Mouse (Mus musculus): ENCODE data around the gene Yipf3. TPM values are rescaled to one million over a fixed set of nuclear protein-coding genes. Genes with fewer than 3 reads are reported as not detected.

The Yipf3 gene
- 78.3 TPM for polyA plus RNA-seq (2012; fragmentation: generic; extraction: Trizol)
- long read RNA-seq, experiment 1, transcript Yipf3-201 (9 exons, 2,035 nt), result major isoform, 72 of 99 reads
- long read RNA-seq, experiment 1, partial matches to known transcripts, result 12 of 99 reads
- long read RNA-seq, experiment 1, other reads (novel, unspliced or antisense), result 9 of 99 reads
- long read RNA-seq, experiment 2, transcript Yipf3-206 (8 exons, 1,570 nt), result minor isoform, 9 of 194 reads
- long read RNA-seq, experiment 2, transcript Yipf3-201 (9 exons, 2,035 nt), result major isoform, 162 of 194 reads
- long read RNA-seq, experiment 2, partial matches to known transcripts, result 4 of 194 reads
- long read RNA-seq, experiment 2, other reads (novel, unspliced or antisense), result 18 of 194 reads

DNA sequence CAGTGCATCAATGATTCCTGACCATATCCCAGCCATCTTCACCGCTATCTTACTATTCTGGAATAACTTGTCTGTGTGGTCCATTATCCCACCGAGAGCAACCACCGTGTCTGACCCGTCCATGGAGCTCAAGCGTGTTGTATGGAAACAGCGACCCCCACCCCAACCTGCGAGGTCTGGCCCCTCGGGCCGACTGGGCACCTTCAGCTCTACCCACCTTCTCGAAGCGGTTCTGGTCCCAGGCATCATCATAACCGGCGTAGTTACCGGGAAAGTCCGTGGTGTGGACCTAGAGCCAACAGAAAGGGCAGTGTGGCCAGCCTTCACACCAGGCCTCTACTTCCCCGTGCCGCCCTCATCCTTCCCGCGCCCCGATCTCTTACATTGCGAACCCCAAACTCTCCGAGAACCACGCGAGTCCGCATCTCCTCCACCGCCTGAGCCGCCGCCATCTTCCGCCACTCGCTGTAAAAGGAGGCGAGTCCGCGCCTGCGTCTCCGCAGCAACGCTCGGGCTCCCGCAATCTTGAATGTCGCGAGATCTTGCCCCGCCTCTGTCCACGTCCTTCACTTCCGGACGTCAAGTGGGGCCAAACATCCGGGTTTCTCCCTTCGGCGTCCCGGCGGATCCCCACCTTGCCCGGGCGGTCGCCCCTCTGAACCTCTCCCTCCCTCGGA, at the start of gene Yipf3, which contains the start of gene Polr1c:
TSS of gene Yipf3 (plus strand) at position 569 of the 677 bp plus-strand sequence.
TSS of gene Polr1c (minus strand) at position 543 of the 677 bp plus-strand sequence.
- Histone ChIP-seq H3K4me3 (ENCODE audit: insufficient read depth, poor library complexity, severe bottlenecking) (peak within 1 kb of the TSS; percentile 99), H3K36me3 (ENCODE audit: control insufficient read depth, insufficient read depth) (peaks cover 76% of the 10 kb centered on the region), H3K79me2 (ENCODE audit: control insufficient read depth, insufficient read depth) (peaks cover 64% of the 10 kb centered on the region), H3K27me3 (ENCODE audit: control insufficient read depth, insufficient read depth, insufficient read length) (no peaks in the 10 kb centered on the region), H3ac (ENCODE audit: control insufficient read depth, insufficient read length, low read depth) (peak within 1 kb of the TSS; percentile 94), H3K79me3 (ENCODE audit: low read depth) (peaks cover 34% of the 10 kb centered on the region)
- TF ChIP-seq CEBPB (IDR thresholded peaks at IDR 0.05; ENCODE audit: low read depth) (no peak), USF1 (IDR thresholded peaks at IDR 0.05; ENCODE audit: low read depth) (no peak), FOSL1 (IDR thresholded peaks at IDR 0.05; ENCODE audit: insufficient read depth, low read length, poor library complexity, severe bottlenecking) (no peak), MYOD1 (IDR thresholded peaks at IDR 0.05; ENCODE audit: control insufficient read depth, insufficient read length, low read depth) (no peak), MAX (IDR thresholded peaks at IDR 0.05) (no peak), CTCF (IDR thresholded peaks at IDR 0.05; ENCODE audit: control insufficient read depth, insufficient read depth, insufficient read length) (no peak), MYOG (IDR thresholded peaks at IDR 0.05; ENCODE audit: control insufficient read depth, extremely low read depth, insufficient read length) (no peak)

DNA sequence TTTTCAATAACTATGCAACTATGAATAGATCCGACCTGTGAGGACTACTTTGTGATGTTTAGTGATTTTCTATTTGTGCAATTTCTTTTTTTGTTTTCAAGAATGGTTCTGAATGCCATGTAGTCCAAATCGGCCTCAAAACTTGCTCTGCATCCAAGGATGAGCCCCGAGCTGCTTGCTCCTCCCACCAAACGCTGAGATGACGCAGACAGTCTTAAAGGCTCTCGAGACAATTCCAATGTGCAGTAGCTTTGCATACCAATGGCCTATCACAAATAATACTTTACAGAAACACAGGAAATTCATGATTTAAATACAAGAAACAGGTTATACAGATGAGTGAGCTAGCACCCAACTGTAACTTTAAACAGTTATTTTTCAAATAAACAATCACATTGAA, 46.7 kb upstream of the Yipf3 start:
- no peaks in the 10 kb centered on the region for H3K27me3 ChIP-seq (ENCODE audit: control insufficient read depth, insufficient read depth, insufficient read length)
- peaks cover 96% of the 10 kb centered on the region for H3K79me2 ChIP-seq (ENCODE audit: control insufficient read depth, insufficient read depth)
- no peak overlapping the region for H3ac ChIP-seq (ENCODE audit: control insufficient read depth, insufficient read length, low read depth)
- peaks cover 65% of the 10 kb centered on the region for H3K79me3 ChIP-seq (ENCODE audit: low read depth)
- TF ChIP-seq MYOD1 (IDR thresholded peaks at IDR 0.05; ENCODE audit: control insufficient read depth, insufficient read length, low read depth) (no peak), CTCF (IDR thresholded peaks at IDR 0.05; ENCODE audit: control insufficient read depth, insufficient read depth, insufficient read length) (no peak), CEBPB (IDR thresholded peaks at IDR 0.05; ENCODE audit: low read depth) (no peak)
- peaks cover 56% of the 10 kb centered on the region for H3K36me3 ChIP-seq (ENCODE audit: control insufficient read depth, insufficient read depth)
- peak overlapping the region; percentile 74 for H3K4me3 ChIP-seq (ENCODE audit: insufficient read depth, poor library complexity, severe bottlenecking)

DNA sequence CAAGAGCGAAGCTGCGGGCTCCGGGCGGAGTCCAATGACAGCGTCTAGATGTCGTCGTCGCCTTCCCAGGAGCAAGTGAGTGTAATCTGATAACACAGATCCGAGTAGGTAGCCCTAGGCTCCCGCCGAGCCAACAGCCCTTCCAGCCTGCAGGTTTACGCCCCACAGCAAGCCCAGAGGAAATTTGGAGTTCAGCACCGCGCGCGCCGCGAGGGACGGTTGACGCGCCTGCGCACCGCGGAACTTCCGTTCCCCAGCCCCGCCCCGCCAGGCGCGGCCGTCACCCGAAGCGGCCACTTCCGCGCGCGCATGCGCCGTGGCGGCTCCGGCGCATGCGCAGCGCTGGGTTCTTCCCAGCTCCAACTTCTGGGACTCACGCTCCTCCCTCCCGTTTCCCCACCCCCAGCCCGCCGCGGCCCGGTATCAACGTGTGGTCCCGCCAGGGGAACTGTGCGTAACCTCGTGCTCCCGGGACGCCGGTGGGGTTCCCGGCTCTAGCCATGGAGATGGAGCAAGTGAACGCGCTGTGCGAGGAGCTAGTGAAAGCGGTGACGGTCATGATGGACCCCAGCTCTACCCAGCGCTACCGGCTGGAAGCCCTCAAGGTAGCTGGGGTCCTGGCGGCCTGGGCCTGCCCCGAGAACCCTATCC, 45.3 kb upstream of the Yipf3 start, which contains the start of the genes Polh and Xpo5:
TSS of gene Polh (minus strand) at position 225 of the 651 bp plus-strand sequence.
TSS of gene Xpo5 (plus strand) at position 362 of the 651 bp plus-strand sequence.
- Histone ChIP-seq H3ac (ENCODE audit: control insufficient read depth, insufficient read length, low read depth) (peak within 1 kb of the TSS; percentile 96), H3K79me2 (ENCODE audit: control insufficient read depth, insufficient read depth) (peaks cover 97% of the 10 kb centered on the region), H3K27me3 (ENCODE audit: control insufficient read depth, insufficient read depth, insufficient read length) (no peaks in the 10 kb centered on the region), H3K4me3 (ENCODE audit: insufficient read depth, poor library complexity, severe bottlenecking) (peak within 1 kb of the TSS; percentile 74), H3K79me3 (ENCODE audit: low read depth) (peaks cover 65% of the 10 kb centered on the region), H3K36me3 (ENCODE audit: control insufficient read depth, insufficient read depth) (peaks cover 57% of the 10 kb centered on the region)
- TF ChIP-seq CEBPB (IDR thresholded peaks at IDR 0.05; ENCODE audit: low read depth) (no peak), MYOG (IDR thresholded peaks at IDR 0.05; ENCODE audit: control insufficient read depth, extremely low read depth, insufficient read length) (no peak), MAX (IDR thresholded peaks at IDR 0.05) (peak; percentile 61), MYOD1 (IDR thresholded peaks at IDR 0.05; ENCODE audit: control insufficient read depth, insufficient read length, low read depth) (no peak), FOSL1 (IDR thresholded peaks at IDR 0.05; ENCODE audit: insufficient read depth, low read length, poor library complexity, severe bottlenecking) (no peak), CTCF (IDR thresholded peaks at IDR 0.05; ENCODE audit: control insufficient read depth, insufficient read depth, insufficient read length) (no peak), USF1 (IDR thresholded peaks at IDR 0.05; ENCODE audit: low read depth) (no peak)

DNA sequence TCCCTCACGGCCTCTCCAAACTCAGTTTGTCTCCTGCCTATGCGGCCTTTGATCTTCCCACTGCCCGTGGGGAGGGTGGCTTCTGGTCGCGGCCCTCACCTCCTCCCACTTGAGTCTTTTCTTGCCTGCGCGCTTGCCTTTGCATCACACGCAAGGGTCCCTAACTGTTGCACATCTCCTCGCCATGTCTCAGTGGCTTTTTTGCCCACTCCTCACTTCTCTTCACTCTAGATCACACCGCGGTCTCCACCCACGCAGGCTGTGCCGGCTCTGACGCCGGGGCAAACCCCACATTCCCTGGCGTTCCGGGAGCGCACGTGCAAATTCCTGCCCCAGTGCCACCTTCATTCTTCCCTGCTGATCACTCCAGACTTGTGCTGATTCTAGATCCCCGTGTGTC, 44.8 kb upstream of the Yipf3 start:
- Histone ChIP-seq H3K79me3 (ENCODE audit: low read depth) (peaks cover 64% of the 10 kb centered on the region), H3K4me3 (ENCODE audit: insufficient read depth, poor library complexity, severe bottlenecking) (peak overlapping the region; percentile 74), H3ac (ENCODE audit: control insufficient read depth, insufficient read length, low read depth) (peak overlapping the region; percentile 96), H3K79me2 (ENCODE audit: control insufficient read depth, insufficient read depth) (peaks cover 97% of the 10 kb centered on the region), H3K27me3 (ENCODE audit: control insufficient read depth, insufficient read depth, insufficient read length) (no peaks in the 10 kb centered on the region), H3K36me3 (ENCODE audit: control insufficient read depth, insufficient read depth) (peaks cover 57% of the 10 kb centered on the region)
- TF ChIP-seq CTCF (IDR thresholded peaks at IDR 0.05; ENCODE audit: control insufficient read depth, insufficient read depth, insufficient read length) (no peak), MAX (IDR thresholded peaks at IDR 0.05) (peak; percentile 54), MYOG (IDR thresholded peaks at IDR 0.05; ENCODE audit: control insufficient read depth, extremely low read depth, insufficient read length) (no peak), FOSL1 (IDR thresholded peaks at IDR 0.05; ENCODE audit: insufficient read depth, low read length, poor library complexity, severe bottlenecking) (no peak)

DNA sequence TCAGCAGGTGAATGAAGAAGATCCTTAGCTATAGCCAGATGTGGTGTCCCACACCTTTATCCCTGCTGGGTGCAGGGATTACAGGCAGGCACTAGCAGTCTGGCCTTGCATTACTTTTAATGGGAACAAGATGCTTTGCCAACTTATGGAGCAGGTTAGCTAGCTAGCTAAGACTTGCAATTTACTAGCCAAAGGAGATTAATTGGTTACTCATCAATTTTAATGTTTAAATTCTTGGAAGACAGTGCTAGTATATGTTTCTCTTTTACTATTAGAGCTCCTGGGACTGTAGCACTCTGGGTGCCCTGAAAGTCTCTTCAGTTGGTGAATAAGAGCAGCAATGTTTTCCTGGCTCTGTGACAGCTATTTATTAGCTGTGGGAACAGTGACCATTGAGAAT, 41.2 kb upstream of the Yipf3 start:
- Histone ChIP-seq H3ac (ENCODE audit: control insufficient read depth, insufficient read length, low read depth) (no peak overlapping the region), H3K27me3 (ENCODE audit: control insufficient read depth, insufficient read depth, insufficient read length) (no peaks in the 10 kb centered on the region), H3K4me3 (ENCODE audit: insufficient read depth, poor library complexity, severe bottlenecking) (no peak overlapping the region), H3K79me2 (ENCODE audit: control insufficient read depth, insufficient read depth) (peaks cover 64% of the 10 kb centered on the region), H3K79me3 (ENCODE audit: low read depth) (peaks cover 35% of the 10 kb centered on the region), H3K36me3 (ENCODE audit: control insufficient read depth, insufficient read depth) (peaks cover 71% of the 10 kb centered on the region)
- TF ChIP-seq CTCF (IDR thresholded peaks at IDR 0.05; ENCODE audit: control insufficient read depth, insufficient read depth, insufficient read length) (no peak), MAX (IDR thresholded peaks at IDR 0.05) (no peak), USF1 (IDR thresholded peaks at IDR 0.05; ENCODE audit: low read depth) (no peak), MYOG (IDR thresholded peaks at IDR 0.05; ENCODE audit: control insufficient read depth, extremely low read depth, insufficient read length) (no peak), FOSL1 (IDR thresholded peaks at IDR 0.05; ENCODE audit: insufficient read depth, low read length, poor library complexity, severe bottlenecking) (no peak), MYOD1 (IDR thresholded peaks at IDR 0.05; ENCODE audit: control insufficient read depth, insufficient read length, low read depth) (no peak), CEBPB (IDR thresholded peaks at IDR 0.05; ENCODE audit: low read depth) (no peak)
